Mouse (Mus musculus): ENCODE measurements around the gene Pdcd11.

DNA sequence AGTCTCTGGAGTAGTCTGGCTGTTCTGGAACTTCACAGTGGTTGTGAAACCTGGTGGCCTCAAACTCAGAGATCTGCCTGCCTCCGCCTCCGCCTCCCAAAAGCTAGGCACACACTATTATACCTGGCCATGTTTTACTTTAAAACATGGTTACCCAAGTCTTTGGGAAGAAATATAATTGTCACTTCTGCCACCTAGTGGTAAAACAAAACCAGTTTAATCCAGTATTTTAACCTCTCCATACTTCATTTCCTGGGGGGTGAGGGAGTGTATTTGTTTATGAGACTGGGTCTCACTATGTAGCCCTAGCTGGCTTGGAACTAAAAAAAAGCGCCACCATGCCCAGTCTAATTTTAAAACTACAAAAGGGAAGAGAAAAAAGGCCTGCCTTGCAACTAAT is 47.0 kb upstream of the Pdcd11 start:
- TF ChIP-seq CTCF (IDR thresholded peaks at IDR 0.05; ENCODE audit: borderline replicate concordance, insufficient read depth, low read length) (no peak), POLR2A (IDR thresholded peaks at IDR 0.05; ENCODE audit: low read depth, low read length) (no peak)
